Mouse (Mus musculus): ENCODE data around the gene Glis3.
A peak's percentile ranks its signal among the peaks of the same experiment; 100 is the strongest.

Gene Glis3

DNA sequence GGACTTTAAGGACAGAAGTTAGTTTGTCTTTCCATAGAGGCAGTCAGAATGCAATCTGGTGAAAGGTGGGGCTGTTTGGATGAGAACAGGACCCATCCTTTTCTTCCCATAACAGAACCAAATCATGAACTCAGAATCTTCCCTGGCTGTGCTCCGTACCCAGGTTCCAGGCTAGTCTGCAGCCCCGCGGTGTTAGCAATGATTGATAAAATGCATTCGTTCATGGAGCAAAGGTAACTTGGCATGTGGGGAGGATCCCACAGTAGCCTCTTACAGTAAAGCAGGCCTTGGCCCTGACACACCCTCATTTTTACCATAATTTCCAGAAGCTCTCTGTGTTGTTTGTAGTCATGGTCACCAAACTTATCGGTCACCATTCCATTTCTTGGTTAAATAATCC is 152.4 kb downstream of the Glis3 start:
- no peak for DNase-seq

DNA sequence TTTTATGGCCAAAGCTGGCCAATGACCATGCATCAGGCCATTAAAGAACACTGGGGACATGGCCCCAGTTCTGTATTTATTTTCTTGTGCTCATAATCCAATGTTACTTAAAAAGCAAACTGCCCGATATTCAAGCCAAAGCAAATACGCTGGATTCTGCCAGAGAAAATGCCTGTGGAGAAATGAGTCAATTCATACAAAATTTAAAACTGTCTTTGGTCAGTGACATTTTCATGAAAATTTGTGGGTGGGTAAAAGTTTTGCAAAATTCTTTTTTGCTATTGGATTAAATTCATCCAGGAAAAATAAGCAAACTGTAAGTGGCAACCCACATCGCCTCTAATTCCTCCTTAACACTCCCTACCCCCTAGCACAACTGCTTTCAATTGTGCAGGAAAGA is 154.5 kb downstream of the Glis3 start:
- DNase-seq: no peak

DNA sequence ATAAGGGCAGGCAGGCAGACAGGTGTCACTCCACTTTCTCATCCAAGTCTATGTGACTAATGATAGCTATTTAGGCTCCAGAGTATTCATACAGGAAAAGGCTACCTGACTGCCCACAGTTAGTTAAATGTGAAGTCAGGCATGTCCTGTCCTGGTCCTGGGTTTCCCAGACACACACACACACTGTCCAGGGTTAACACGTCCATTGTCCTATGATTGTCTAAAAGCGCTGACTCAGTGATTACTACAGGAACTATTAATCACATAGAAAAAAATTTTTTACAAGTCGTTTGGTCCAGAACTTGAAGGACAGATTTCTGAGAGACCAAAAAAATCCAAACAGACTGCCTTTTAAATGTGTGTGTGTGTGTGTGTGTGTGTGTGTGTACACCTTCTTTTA is 157.6 kb downstream of the Glis3 start:
- DNase-seq: no peak

DNA sequence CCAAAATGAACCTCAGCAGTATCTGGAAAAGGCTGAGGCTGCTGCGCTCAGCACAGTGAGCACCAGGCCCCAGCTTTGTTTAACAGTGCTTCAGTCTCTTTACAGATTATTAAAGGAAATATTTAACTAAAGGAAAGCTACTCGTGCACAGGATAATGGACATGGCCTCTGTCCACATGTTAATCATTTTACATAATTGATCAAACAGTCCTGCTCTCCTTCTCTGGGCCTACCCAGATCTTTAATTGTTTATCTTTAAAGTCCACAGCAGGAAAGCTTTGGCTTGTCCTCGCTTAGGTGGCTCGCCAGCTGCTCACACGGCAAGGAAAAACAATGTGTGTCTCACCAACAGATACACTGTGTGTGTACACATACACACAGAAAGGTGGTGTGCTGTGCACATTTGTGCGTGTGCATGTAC is 159.1 kb downstream of the Glis3 start:
- DNase-seq: no peak

DNA sequence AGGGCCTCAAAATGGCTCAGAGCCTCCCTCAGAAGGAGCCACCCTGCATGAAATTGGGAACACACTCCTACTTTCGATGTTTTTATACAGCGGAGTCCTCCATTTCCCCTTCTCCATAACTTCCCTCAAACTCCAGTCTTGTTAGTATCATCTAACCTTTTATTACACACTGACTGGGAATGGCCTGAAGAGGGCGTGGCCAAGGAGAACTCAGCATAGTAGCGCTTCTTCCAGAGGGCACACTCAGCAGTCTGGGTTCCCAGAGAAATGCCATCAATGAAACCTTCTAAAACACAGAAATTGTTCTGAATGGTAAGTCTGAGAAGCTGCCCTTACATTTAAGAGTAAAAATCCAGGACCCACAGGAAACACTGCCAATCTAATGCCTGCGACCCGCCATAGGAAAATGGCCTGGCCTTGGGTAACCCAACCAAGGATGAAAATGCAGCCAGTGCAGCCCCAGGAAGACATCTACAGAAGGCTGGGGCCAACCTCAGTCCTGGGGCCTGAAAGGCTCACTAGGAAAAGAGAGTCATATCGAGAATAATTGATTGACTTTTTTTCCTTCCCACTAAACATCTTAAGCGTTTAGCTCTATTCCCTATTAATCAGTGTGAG is 159.6 kb downstream of the Glis3 start:
- no peak for DNase-seq

DNA sequence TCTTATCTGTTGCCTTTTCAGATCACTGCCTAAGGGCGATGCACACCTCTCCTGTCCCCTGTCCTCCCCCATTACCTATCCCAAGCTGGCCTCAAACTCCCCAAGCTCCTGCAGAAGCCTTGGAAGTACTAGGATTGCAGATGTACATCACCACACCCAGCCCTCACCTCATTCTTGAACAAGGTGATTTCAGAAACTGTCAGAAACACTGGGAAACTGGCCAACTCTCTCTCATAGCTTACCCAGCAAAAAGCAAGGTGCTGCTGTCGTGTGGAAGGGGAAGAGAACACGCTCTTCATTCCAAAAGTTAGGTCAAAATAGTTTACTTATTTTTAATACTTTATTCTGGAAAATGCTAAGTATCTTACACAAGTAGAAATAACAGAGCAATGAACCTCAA is 160.6 kb downstream of the Glis3 start:
- no peak for DNase-seq

DNA sequence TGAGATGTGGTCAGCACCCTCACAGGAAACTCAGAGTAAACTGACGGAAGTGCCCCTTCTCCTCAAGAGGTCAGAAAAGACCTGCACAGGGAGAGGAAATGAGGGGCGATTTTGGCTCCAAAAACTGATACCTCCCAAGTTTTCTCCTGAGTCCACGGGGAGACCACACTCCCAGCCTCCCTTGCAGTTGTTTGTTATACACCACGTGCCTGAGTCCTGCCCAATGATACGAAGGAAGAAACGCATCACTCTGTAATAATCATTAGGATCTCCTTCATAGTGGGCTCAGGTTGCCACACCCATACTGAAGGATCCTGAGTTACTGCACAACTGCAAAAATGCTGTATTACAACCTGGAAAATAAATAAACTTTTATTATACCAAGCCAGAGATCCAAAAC is 161.0 kb downstream of the Glis3 start:
- DNase-seq: no peak

DNA sequence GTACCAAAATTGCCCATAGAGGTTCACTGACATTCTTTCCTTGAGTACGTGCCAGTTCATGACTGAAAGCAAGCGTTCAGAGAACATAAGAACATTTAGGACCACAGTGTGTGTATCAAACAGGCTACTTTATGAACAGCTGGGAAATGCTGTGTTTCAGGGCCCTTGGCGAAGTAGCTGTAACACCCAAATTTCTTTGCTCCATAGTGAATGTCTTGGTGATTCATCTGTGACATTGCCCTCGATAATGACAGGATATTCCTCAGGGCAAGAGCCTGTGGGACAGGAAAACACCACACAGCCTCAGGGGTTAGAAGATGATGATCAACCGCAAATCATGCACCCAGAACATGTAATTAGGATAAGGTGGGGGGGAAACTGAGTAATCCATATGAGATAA is 161.6 kb downstream of the Glis3 start:
- no peak for DNase-seq

DNA sequence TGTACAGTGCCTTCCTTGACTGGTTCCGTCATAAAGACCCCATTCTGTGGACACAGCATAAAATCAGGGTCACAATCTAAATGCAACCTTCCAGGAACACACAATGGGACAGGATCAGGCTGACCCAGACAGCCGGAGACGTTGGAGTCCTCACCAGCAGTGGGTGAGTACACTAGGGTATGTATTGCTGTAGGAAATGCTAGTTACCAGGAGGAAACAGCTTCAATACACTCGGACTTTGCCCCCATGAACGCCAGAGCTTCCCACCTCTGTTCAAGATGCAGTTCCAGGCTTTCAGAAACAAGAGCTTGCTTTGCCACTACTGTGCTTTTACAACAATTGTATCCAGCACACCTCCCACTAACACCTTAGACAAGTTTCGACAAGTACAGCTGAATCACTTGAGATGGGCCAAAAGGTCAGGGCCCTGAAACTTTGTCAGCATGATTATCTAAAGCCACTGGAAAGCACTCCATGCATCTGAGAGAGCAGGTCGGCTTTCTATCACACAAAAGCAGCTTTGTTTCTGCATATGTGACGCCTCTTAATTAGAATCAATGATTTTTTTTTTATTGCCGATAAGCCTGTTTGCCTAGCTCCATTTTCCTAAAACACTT is 162.3 kb downstream of the Glis3 start:
- DNase-seq: no peak

DNA sequence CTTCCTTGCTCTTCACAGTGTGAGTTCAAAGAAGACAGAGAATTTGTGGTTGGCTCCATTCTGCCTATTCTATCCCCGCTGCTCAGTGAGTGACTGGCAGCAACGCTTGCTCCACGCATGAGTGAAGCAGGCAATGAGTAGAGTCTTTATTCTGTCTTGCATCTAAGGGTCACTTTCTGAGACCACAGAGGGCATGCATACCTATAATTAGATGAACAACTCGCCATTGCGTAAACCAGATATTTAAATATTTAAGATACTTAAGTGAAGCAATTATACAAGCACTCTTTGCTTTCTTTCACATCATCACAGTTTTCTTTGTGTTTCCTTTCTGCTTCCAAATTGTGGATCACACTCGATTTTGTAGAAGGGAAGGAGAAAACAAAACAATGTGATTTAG is 163.4 kb downstream of the Glis3 start:
- no peak for DNase-seq

DNA sequence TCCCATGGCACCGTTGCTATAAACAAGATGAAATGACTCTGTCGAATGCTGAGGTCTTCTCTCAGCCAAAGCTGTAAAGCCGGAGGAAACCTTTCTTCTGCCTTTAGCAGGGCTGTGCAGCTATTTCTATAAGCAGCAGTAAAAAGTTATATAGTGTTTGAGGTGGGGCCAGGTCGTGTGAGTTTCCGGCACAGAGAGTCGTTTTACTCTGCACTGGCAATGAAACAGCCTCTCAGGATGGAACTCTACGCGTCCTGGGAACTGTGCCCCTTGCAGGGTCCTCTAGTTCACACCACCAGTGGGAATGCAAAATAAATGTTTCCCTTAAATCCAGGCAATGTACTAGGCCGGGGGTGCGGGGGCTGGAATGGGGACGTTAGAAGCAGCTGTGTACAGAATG is 167.4 kb downstream of the Glis3 start:
- DNase-seq: no peak

DNA sequence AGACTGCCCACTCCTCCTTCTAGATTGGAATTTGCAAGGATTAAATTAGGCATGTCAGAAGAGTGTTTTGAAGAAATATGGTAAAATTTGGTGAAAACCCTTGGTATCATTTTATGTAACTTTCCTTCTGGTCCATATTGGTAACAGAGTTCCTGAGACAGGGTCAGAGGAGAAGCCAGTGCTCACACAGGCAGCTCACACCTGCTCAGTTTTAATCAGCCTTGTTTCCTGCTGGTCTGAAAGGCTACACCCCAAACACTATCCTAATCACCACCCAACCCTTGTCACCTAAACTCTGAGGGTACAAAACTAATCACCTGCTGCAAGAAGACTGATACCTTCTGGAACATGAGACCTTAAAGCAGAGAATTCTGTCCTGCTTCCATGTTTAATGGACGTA is 168.0 kb downstream of the Glis3 start:
- DNase-seq: no peak

DNA sequence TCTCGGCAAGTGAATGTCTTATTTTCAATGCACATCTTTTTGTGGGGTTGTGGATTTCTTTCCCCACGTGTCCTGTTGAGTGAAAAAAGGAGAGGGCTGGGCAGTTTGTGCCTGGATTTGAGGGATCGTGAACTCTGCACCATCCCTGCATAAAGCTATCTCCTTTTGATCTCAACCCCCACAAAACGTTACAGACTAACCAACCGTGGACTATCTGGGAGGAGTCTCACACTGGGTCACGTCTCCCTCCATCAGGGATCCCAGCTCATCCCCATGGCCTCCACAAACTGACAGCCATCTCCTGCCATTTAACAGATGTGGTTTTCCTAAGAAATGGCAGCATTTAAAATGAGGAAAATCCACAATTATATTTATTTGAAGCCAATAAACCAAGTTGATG is 174.5 kb downstream of the Glis3 start:
- no peak for DNase-seq

DNA sequence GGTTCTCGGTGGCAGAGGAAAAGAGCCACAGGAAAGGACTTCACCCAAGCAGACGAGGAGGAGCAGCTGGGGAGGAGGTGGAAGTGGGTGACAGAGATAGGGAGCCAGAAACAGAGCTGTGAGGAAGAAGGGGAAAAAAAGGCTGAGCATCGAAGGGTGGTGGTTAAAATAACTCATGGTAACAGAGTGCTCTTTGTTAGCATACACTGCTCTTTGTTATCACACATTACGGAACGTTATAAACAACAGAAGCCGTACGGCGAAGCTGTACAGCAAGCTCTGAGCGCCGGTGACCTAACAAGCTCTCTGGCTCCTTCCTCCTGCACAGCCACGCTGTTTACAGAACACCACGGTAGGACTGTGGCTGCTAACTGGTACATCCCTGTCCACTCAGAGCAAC is 176.9 kb downstream of the Glis3 start:
- peak; percentile 12 for DNase-seq

DNA sequence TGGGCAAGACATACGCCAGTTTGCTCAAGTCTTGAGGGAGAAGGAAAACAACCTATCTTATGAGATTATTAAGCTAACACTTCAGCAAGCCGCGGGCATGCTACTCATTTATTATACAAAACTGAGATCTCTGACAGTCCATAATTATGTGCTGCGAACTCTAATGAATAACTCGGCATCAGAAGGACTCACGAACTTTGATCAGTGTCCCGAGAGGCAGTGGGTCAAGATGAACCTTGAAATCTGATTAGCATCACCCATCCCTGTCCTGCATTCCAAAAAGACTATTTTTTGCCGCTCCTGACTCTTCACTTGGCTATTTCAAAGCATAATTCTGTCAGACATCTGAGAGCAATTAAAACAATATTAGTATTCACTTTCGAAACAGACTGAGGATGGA is 178.9 kb downstream of the Glis3 start:
- DNase-seq: no peak

DNA sequence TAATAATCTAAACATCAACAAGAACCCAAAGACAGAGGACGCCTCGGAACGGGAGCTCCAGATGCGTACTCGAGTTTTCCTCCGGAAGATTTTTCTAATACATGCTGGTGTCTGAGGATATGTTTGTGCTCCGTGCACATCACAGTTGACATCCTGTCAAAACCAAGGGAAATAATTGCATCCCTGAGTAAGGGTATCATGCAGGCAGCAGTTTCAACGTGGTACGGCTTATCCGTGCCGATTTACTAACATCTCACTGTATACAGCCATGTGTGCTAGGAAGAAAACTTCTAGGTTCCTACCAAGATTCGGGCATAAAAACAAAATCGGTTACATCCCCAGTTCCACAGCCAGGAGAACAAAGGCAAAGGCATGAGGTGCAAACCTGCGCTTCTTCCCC is 179.4 kb downstream of the Glis3 start:
- no peak for DNase-seq

DNA sequence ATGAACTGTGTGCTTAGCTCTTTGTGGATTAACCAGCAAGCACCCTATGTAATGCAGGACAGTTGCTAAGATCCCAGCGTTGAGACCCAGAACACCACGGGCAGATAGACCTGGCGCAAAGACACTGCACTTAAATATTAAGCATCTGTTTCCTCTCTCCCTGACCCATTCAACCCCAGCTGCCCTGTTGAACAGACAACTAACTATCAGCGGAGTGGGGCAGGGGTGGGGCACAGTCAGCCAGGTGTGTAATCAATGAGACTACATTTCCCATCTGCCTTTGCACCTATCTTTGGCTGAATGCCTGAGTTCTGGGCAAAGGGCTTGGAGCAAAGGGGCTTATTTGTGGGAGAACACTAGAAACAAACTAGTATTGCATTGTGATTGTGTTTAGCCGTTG is 180.1 kb downstream of the Glis3 start:
- DNase-seq: no peak

DNA sequence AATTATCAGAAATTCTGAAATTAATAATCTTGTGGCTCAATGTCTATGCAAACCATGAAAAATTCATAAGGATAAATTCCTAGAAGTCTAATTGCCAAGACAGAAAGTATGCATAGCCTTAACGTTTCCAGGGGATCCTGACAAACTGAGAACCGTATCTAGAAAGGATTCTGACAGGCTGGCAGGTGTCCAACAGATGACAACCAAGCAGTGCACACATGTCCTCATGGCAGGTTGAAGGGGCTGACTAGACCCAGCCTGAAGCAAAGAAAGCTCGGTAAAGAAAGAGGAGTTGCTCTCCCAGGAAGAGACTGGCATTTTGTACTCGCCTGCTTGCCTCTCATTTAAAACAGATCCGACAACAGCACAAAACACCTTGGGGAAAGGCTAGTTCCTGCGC is 184.0 kb downstream of the Glis3 start:
- DNase-seq: peak; percentile 17

DNA sequence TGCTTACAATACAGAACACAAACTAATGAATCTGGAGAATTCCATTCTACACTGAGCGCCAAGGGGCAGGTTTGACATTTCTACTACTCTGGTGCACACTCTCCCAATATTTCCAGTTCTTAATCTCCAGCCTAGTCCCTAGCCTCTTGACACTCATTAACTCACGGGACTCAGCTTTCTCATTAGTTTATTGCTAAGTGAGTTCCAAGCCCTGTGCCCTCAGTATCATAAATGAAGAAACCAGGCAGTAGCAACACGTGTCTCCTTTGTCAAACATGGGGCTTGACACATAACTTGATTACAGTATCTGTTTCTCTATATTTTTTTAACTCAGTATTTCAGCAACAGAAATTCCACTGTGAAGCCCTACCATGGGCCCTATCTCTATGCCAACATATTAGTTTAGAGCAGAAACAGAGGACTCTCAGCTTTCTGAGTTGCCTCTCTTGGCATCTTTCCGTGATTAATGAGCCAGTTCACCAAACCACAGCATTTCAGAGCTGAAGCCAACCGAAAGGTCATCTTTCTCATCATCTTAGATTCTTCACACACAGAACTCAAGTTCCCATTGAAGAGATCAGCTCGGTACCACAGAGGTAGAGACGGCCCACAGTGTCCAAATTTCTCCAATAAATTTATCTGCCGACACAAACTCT is 186.1 kb downstream of the Glis3 start:
- DNase-seq: no peak

DNA sequence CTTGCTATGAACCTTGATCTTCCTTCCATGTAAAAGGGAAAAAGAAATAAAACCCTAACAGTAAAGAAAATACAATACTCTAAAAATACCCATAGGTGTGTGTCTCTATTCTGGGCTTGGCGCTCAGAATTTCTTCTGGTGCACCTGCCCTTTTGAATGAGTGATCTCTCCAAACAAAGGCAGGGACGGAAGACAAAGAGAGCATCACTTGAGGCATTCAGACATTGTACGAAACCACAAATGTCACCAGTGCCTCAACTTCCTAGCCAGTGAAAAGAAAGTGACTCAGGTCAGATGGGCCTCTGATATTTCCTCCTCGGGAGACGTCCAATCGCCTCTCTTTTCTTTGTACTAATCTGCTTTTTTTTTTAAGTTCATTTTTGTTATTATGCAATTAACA is 201.8 kb downstream of the Glis3 start:
- no peak for DNase-seq

DNA sequence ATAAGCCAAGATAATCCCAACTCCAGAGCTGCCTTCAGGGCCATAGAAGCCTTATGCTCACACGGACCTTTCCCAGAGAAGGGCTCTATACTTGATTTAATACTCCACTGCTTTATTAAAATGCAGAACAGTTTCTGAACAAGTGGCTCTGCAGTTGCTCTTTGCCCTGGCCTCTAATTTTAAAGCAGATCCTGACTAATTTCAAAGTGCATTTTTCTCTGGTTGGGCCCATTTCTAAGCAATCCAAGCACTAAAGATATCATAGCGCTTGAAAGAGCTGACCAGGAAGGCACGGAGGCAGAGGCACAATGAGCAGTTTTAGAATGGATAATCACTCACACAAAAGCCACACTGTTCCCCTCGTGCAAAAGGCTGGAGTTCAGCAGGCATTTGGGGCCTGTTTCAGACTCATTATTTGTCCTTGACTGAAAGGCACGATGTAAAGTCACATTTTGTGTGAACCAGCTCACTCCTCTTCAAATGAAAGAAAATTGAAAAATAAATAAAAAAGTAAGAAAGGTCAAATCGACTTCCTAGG is 202.5 kb downstream of the Glis3 start:
- no peak for DNase-seq

DNA sequence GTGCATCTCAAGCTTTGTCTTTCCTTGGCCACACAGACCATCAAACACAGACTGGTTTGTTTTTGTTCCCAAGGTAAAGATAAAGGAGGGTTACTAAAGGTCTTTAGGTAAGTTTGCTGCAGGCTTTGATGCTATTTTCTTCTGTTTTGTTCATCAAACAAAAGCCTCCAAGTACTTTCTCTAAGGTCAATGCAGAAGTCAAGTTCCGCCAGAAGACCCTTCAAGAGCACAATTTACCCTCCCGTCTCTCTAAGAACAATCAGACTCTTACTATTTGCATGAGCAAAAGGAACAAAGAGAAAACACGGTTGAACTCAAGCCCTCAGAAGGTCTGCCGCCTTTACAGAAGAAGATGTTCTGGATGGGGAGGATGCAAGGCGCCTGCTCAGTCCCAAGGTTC is 206.3 kb downstream of the Glis3 start:
- no peak for DNase-seq

DNA sequence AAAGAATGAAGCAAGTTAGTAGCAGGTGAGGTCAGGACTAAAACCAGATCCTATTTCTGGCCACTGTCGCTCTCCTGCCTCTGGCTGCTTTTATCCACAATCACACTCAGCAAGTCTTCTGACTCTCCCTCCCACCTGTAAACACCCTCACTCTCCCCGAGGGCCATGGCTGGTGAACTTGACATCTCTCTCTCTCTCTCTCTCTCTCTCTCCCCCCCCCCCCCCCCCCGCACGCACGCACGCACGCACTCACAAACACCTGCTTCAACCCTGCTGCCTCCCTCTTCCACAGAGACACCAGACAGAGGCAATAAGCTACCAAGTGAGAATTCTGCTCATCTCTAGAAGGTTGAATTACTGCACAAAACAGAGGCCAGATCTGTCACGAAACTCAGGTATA is 208.7 kb downstream of the Glis3 start:
- DNase-seq: no peak

DNA sequence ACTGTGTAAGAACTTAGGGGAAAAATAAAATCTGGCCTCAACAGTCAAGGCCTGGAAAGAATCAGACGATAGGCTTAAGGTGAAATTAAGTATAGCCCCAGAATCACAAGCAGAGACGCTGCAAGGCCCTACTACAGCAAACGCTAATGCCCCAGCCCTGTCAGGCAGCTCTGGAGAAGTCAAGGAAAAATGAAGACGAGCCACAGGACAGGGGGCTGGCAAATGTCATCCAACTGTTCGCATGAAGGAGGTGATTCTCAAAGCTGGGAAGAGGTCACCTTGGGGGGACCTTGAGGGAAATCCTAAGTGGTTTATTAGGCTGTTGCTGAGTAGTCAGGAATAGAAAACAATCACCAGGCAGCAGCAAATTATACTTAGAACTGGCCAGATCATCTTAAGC is 214.1 kb downstream of the Glis3 start:
- DNase-seq: no peak

DNA sequence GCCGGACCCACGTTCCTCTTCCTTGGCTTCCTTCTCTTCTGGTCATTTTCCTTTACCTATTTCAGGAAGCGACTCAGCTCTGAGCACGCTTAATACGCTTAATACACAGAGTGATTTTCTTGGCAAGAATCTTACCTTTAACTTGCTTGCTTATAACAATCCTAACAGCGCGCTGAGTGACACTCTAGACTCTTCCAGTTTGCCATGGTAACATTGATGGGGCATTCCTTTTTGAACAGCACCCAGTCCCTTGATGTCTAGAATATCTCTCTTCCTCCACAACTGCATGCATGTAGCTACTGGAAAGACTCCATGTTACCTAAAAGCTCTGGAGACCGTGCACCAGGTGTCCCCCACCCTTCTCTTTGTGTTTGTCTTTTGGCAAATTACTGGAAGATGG is 225.5 kb downstream of the Glis3 start:
- no peak for DNase-seq
